Mouse (Mus musculus): ENCODE measurements at regions not wholly inside any gene's neighbourhood (a gene's known extent, or its start where the extent isn't known, plus 50 kb on each side); places are given as distances from the start of the nearest gene placed in this dataset.

GRCm38 (mm10) chr7:73306728-73307127, 68.6 kb upstream of the Rgma start:
- TF ChIP-seq CTCF (IDR thresholded peaks at IDR 0.05; ENCODE audit: low read depth, low read length) (no peak), POLR2A (IDR thresholded peaks at IDR 0.05; ENCODE audit: extremely low read depth, insufficient read depth, low read length) (no peak)
